Mouse (Mus musculus): ENCODE data around the gene Prkcsh. TPM values are rescaled to one million over a fixed set of nuclear protein-coding genes. Genes with fewer than 3 reads are reported as not detected.

The Prkcsh gene
- 100 to 1,000 TPM; 106 to 111 TPM for total RNA-seq (2021)
- long read RNA-seq, experiment 1, transcript Prkcsh-202 (18 exons, 1,983 nt): major isoform, 21 of 66 reads
- long read RNA-seq, experiment 1, transcript Prkcsh-201 (18 exons, 2,012 nt): minor isoform, 14 of 66 reads
- long read RNA-seq, experiment 1, partial matches to known transcripts: 22 of 66 reads
- long read RNA-seq, experiment 1, other reads (novel, unspliced or antisense): 8 of 66 reads
- long read RNA-seq, experiment 2, transcript Prkcsh-205 (18 exons, 2,228 nt): minor isoform, 6 of 77 reads
- long read RNA-seq, experiment 2, transcript Prkcsh-201 (18 exons, 2,012 nt): major isoform, 24 of 77 reads
- long read RNA-seq, experiment 2, transcript Prkcsh-202 (18 exons, 1,983 nt): minor isoform, 22 of 77 reads
- long read RNA-seq, experiment 2, partial matches to known transcripts: 18 of 77 reads
- long read RNA-seq, experiment 2, other reads (novel, unspliced or antisense): 7 of 77 reads

DNA sequence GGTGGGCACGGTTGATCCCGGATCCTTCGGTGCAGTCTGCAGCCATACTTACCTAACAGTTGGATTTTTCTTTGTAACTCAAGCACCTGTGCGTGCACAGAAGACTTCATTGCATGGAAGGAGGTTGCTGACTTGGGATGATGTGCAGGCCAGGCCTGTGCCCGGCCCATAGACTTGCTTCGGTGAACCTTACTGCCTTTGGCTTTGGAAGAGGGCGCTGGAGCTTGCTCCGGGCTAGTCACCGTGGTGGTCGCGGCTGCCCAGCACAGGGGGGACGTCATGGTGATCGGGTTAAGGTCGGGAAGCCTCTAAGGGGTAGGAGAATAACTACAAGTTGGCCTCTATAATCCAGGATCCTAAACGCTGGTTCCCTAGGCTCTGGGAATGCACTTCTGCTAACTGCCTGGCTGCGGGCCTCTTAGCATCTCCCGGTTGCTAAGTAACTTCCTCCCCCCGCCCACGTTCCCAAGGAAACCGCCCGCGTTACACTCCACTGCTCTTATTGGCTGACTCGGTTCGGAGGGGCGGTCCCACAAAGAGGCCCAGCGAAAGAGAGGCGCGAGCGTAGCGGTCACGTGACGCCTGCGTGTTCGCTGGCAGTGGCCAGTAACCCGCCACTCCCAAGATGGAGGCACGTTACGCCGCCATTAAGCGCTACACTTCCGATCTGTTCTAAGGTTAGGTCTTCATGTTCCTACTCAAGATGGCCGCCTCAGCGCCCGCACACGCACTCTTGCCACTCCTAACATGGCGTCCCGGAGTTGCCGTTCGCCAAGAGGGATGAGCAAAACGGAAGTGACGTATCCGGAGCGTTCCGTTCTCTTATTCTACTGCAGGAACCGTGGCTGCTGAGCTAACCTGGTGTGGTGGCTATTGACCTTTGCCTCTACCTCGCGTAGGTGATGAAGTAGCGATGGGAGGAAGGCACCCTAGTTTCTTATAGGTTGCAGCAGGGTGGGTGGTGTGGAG is at the start of gene Prkcsh, which contains the start of gene Ccdc151:
TSS of gene Prkcsh (plus strand) at position 613 of the 969 bp plus-strand sequence.
TSS of gene Ccdc151 (minus strand) at position 441 of the 969 bp plus-strand sequence.
- peak; percentile 99 to 100 for DNase-seq (ENCODE audit: low spot score in 2 of 2)
- Histone ChIP-seq H3K4me3 (peak within 1 kb of the TSS; percentile 83), H3K27ac (peak within 1 kb of the TSS; percentile 85)
- no peak for TF ChIP-seq CTCF (conservative IDR thresholded peaks at IDR 0.05)

DNA sequence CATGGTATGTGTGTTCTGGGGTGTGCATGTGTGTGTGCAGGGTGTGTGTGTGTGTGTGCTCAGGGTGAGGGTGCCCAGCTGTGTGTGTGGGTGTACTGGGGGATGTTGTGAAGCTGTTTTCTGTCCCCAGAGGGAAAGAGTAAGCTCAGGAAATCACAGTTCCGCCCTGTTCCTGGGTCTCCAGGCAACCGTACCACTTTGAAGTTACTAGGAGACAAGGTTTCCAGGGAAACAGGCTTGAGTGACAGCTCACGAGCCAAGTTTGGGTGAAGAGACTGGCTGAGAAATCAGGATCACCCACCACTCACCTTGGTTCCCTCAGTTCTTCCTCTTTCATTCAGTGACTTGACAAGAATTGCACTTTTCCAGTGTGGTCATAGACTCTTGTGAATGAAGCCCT is 49.0 kb upstream of the Prkcsh start:
- TF ChIP-seq CTCF (conservative IDR thresholded peaks at IDR 0.05): no peak
- Histone ChIP-seq H3K27ac (peak overlapping the region; percentile 99), H3K4me3 (no peak overlapping the region)
- DNase-seq (ENCODE audit: low spot score in 2 of 2): peak; percentile 59 to 82

DNA sequence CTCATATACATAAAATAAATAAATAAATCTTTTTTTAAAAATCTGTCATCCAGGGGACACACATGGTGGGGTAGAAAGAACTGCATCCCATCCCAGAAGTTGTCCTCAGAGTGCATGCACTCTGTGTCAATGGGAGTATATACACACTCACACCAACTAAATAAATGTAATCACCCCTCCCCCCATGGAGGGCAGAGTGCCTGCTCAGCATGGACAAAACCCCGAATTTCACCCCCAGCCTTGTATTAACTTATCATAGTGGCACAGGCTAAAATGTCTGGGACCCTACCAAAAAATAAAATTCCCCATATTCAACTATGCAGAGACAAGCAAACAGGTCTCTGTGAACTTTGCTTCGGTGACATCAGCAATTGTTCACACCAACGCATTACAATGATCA is 48.0 kb upstream of the Prkcsh start:
- peak overlapping the region; percentile 99; the same call in 1 of the 2 replicates for H3K27ac ChIP-seq
- DNase-seq (ENCODE audit: low spot score in 2 of 2): no peak
- no peak for TF ChIP-seq CTCF (conservative IDR thresholded peaks at IDR 0.05)
- peak overlapping the region; percentile 64; the same call in 1 of the 2 replicates for H3K4me3 ChIP-seq

DNA sequence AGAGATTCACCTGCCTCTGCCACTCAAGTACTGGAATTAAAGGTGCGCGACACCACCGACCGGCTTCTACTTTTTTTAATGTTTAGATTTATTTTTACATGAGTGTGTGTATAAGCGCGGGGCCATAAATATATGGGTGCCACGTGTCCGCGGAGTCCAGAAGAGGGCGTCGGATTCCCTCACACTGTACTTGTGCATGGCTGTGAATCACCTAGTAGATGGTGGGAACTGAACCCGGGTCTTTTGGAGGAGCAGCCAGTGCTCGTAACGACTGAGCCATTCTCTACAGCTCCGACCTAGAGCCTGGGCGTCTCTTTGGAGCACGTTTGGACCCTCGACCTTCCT is 47.4 kb upstream of the Prkcsh start:
- H3K4me3 ChIP-seq: peak overlapping the region; percentile 64
- no peak for DNase-seq (ENCODE audit: low spot score in 2 of 2)
- peak overlapping the region; percentile 99 for H3K27ac ChIP-seq
- peak; percentile 56 for TF ChIP-seq CTCF (conservative IDR thresholded peaks at IDR 0.05)

DNA sequence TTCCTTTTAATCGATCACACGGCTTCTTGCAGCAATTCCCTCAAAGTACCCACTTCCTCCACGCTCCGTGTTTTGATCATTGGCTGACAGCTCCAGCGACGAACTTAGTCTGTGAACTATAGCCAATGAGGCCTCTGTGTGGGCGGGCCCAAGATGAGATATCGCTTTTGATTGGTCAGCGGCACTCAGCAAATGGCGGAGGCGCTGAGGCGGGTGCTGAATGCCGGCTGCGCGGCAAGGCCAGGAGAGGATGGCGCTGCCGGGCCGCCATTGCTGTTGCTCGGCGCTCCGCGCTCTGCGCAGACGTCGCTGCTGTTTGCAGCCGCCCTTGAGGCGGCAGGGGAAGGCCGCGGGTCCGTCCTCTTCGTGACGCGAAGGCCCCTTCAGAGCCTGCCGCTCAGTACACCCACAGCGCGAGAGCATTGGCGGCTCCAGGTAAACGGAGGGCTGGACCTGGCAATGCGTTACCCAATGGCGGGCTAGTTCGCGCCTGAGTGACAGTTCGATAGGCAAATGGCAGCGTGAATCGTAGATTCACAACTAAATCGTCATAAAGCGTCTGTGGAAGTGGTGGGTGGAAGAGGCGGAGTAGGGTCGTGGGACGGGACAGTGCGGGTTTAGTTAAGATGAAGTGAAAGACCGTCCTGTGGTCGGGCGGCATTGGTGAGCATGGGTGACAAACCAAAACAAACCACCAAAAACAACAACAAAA is 46.9 kb upstream of the Prkcsh start, which contains the start of gene Swsap1:
TSS of gene Swsap1 (plus strand) at position 186 of the 712 bp plus-strand sequence.
- no peak; the same call in 1 of the 2 replicates for TF ChIP-seq CTCF (conservative IDR thresholded peaks at IDR 0.05)
- Histone ChIP-seq H3K27ac (peak within 1 kb of the TSS; percentile 99), H3K4me3 (peak within 1 kb of the TSS; percentile 64)
- DNase-seq (ENCODE audit: low spot score in 2 of 2): peak; percentile 97 to 99

DNA sequence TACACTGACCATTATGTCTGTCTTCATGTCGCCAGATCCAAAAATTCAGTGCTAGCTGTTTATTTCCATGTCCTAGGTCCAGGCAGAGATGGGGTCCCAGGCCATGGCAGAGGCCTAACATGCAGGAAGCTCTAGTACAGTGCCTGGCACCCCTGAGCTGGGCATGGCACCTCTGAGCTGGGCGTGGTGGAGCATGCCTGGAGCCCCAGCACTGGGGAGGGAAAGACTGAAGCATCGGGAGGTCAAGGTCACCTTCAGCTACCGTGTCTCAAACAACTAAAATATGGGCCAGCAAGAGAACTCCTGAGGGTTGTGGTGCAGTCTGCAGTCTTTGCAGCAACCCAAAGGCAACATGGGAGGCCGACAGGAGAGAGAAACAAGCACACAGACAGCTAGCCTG is 44.2 kb upstream of the Prkcsh start:
- no peak for TF ChIP-seq CTCF (conservative IDR thresholded peaks at IDR 0.05)
- no peak overlapping the region for H3K27ac ChIP-seq
- no peak for DNase-seq (ENCODE audit: low spot score in 2 of 2)
- no peak overlapping the region for H3K4me3 ChIP-seq

DNA sequence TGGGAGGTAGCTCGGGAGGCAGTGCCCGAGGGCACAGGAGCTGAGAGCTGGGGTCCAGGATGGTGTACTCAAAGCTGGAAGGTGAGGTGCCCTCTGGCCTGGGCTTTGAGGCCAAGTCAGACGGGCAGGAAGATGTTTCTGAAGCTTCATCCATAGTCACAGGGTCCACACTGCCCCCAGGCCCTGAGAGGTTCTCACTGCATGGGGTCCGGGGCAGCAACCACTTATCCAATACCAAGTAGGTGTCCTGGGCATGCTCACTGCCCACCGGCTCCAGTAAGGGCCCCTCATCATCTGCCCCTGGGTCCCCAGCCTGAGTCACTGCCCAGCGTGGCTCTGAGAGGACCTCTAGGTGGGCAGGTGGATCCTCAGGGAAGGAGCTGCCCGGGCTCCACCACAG is 43.4 kb upstream of the Prkcsh start:
- DNase-seq (ENCODE audit: low spot score in 2 of 2): no peak
- H3K27ac ChIP-seq: no peak overlapping the region
- no peak overlapping the region for H3K4me3 ChIP-seq
- TF ChIP-seq CTCF (conservative IDR thresholded peaks at IDR 0.05): no peak

DNA sequence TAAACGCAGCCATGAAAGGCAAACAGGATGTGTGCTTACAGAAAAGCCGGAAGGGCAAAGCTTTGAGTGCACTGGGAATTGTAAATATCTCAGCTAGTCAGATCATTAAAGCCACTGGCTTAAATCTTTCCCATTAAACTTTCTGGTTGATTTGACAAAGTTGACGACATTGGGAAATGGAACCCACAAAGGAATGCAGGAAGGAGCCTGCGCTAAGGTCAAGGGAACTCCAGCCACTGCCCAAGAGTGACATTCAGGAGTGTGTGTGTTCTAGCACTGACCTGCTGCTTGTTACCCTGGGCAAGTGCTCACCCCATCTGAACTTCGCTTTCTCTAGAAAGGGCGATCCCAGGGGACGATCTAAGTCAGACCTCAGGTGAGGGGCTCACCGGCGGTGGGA is 42.5 kb upstream of the Prkcsh start:
- peak overlapping the region; percentile 62; the same call in 1 of the 2 replicates for H3K27ac ChIP-seq
- TF ChIP-seq CTCF (conservative IDR thresholded peaks at IDR 0.05): no peak
- no peak overlapping the region for H3K4me3 ChIP-seq
- no peak for DNase-seq (ENCODE audit: low spot score in 2 of 2)

DNA sequence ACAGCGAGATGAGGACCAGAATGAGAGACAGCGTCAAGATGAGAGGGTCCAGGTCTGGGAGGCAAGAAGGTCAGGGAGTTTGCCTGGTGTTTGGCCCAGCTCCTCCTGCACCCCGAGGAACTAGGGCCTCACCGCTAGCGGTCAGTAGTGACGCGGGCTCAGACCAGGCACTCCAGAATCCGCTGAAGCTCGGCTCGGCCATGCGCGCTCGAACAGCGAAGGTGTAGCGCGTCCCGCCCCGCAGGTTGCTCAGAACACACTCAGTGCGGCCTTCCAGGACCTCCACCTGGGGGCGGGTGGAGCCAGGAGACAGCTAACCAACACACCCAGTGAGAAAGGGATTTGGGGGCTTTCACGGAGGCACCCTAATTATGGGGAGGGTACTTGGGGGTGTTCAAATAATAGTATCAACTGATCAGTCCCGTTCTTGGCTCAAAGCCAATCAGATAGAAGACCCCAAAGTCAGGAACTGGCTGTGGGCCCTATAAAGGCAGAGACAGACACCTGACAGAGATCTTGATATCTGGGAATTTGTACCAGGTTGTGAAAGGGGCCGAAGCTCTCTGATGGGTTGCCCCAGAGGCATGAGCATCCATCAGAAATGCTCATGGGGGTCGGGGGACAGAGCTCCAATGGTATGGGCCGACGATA is 41.9 kb upstream of the Prkcsh start:
- Histone ChIP-seq H3K4me3 (peak overlapping the region; percentile 61; the same call in 1 of the 2 replicates), H3K27ac (peak overlapping the region; percentile 80; the same call in 1 of the 2 replicates)
- no peak; the same call in 1 of the 2 replicates for TF ChIP-seq CTCF (conservative IDR thresholded peaks at IDR 0.05)
- DNase-seq (ENCODE audit: low spot score in 2 of 2): no peak

DNA sequence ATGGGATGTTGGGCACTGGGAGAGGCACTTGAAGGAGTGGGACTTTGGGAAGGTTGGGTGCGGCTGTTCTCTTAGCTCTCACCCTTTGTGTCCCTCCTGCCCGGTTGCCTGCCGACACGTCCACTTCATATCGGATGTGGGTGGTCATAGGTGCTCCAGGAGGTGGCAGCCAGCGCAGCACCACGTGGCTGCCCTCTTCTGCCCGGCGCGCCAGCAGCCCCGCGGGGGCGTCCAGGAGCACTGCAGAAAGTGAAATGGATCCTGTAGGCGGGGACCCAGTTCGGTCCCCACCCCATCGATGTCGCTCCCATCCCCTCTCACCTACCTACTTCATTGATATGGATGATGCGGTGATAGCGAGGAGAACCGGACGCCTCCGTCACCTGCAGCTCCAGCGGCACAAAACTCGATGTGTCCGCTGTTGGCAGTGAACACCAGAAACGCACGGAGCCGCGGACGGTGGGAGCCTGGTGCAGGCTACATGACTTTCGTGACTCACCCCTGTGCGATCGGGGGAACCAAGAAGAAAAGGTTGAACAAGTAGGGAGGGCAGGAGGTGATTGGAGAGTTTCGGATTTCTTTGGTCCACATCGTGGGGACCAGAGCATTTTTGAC is 41.1 kb upstream of the Prkcsh start:
- H3K27ac ChIP-seq: peak overlapping the region; percentile 80; the same call in 1 of the 2 replicates
- TF ChIP-seq CTCF (conservative IDR thresholded peaks at IDR 0.05): no peak
- DNase-seq (ENCODE audit: low spot score in 2 of 2): no peak

DNA sequence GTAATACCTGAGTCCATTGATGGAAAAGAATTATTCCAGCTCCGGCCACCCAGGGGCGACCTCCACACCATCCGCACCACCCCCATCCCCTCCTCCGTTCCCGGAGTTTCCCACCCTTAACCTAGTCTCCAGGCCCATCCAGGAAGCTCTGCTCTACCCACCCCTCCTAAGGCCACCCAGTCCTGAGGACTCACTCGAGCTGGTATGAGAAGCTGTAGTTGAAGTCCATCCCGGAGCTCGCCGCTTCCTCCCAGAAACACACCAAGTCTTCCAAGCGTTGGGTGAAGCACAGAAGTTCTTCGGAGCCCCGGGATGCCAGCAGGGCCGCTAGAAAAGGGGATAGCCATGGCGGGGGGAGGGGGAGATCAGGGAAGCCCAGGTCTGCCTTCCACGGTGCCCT is 40.6 kb upstream of the Prkcsh start:
- Histone ChIP-seq H3K4me3 (peak overlapping the region; percentile 61), H3K27ac (peak overlapping the region; percentile 80)
- no peak for TF ChIP-seq CTCF (conservative IDR thresholded peaks at IDR 0.05)
- DNase-seq (ENCODE audit: low spot score in 2 of 2): no peak

More for the DNA sequence above, 41.1 kb upstream of the Prkcsh start:
- H3K4me3 ChIP-seq: peak overlapping the region; percentile 61

Measured in layer of hippocampus, adult 2 months (tissue).